Mouse (Mus musculus) heart, postnatal 36 days (tissue): ENCODE measurements at regions not wholly inside any gene's neighbourhood (a gene's known extent, or its start where the extent isn't known, plus 50 kb on each side); places are given as distances from the start of the nearest gene placed in this dataset.

Experiments
- DNase-seq, 2 experiments: peaks; one replicate each; pipeline ENCODE4 v3.0.0; 2021 to 2022
- intact Hi-C: fragments of 180-260 bp; cut with DNase I; formaldehyde crosslinking; loops from one replicate; pipeline ENCODE4 v1.15.1; 2025

- intact Hi-C loops = no loop called here
- DNase-seq = no peak
These were observed 383.6 kb downstream of the Pdcd6ip start for GRCm38 (mm10) chr9:113324489-113324888.

DNA sequence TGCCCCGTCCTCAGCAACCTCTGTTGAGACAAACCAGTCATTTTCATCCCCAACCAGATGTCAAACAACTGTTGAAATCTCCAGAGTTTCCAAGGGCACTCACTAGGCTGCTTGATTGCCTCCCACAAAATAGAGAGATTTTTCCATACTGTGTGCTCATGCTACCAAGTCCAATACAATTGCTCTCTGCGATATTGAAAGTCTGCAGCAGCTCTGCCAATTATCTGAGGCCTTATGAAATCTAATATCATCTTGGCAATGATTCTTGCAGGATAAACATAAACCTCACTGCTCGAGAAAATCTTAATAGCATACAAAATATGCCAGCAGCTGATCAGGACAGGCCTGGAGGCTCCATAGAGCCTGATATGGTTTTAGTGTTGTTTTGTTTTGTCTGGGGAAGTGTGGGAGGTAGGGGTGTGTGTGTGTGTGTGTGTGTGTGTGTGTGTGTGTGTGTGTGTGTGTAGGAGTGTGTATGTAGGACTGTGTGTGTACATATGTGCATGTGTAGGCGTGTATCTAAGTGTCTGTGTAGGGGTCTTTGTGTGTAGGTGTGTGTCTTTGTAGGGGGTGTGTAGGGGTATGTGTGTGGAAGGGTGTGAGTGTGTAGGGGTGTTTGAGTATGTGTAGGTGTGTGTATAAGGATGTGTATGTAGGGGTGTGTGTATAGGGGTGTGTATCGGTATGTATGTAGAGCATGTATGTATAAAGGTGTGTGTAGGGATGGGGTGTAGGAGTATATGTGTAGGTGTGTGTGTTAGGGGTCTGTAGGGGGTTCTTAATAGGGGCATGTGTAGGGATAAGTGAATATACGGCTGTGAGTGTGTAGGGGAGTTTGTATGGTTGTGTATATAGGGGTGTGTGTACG, 398.1 kb downstream of the Pdcd6ip start:
- intact Hi-C loops = no loop called here
- no peak for DNase-seq

DNA sequence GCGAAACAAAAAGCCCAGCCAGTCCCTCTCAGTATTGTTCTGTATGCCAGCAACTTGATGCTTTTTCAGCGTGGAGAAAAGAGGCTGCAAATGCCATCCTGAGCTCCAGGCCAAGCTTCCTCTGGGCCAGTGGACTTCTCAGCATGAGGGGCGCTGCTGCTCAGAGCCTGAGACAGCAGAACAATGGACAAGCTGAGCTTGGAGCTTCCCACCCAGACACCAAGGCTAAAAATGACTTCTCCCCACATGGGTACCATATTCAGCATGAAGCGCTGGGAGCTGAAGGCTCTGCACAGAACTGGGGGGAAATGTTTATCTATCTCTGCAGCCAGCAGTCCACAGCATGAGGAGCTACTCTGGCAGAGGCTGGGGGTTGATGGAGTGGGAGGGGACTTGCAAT, 402.3 kb downstream of the Pdcd6ip start:
- DNase-seq = no peak
- intact Hi-C loops = no loop called here

DNA sequence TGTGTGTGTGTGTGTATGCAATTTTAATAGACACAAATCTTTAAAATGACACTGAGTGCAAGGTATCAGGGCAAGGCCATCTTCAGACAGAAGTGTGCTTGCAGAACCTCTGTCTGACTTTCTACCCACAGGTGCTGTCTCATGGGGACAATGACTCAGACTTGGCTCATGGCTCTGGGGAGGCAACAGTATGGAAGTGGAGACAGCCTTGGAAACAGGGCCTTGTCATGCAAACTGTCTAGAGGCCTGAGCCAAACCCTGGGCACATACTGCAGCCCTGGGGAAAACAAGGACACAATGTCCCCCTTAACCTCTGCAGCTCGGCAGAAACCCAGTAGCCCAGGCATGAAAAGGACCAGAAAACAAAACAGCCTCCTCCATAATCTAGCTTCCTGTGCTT, 405.6 kb downstream of the Pdcd6ip start:
- DNase-seq = no peak
- intact Hi-C loops = no loop called here

GRCm38 (mm10) chr9:113300846-113301245, 407.2 kb downstream of the Pdcd6ip start:
- intact Hi-C loops = no loop called here
- no peak for DNase-seq

DNA sequence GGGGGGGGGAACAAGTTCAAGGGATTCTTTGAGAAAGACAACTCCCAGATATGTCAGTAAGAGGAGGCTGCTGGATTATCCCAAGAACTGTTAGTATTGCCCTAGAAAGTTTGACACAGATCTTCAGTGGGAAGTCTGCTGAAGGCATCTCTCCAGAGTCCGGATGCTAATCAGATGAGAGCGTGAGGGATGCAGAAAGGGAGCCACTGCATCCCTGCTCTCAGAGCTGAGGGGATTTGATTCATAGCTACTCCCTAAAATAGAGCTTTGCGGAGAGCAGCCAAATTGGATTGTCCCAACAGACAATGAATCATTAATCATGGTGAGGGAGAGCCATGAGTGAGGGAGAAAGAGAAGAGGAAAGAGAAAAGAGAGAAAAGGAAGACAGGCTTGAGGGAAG, 408.2 kb downstream of the Pdcd6ip start:
- intact Hi-C loops = no loop called here
- no peak for DNase-seq

DNA sequence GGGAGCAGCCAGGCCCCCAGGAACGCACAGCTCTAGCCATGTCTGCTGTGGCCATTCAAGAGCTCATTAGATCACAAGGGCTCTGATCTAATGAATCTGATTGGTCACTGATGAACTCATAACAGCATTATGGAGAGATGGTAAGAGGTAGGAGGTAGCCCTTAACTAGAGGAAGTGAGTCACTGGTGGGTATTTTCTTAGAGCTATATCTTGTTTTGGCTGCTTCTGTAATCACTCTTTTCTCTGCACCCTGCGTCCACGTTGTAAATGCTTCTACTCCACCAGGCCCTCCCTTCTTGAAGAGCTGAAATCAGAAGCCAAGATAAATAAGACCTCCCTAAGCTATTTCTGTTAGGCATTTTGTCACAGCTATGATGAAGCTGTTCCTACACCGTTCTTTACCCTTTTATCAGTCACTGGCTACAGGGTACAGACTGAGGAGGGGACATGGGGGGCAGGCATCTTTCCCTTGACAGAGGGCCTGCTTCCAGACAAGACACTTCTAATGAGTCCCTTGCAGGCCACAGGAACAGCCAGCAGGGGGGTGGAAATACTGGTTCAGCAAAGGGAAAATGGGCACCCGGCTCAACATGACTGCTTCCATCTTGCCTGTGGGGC, 412.1 kb downstream of the Pdcd6ip start:
- intact Hi-C loops = no loop called here
- DNase-seq = no peak

GRCm38 (mm10) chr9:113287397-113287796, 420.7 kb downstream of the Pdcd6ip start:
- no peak for DNase-seq
- intact Hi-C loops = no loop called here

DNA sequence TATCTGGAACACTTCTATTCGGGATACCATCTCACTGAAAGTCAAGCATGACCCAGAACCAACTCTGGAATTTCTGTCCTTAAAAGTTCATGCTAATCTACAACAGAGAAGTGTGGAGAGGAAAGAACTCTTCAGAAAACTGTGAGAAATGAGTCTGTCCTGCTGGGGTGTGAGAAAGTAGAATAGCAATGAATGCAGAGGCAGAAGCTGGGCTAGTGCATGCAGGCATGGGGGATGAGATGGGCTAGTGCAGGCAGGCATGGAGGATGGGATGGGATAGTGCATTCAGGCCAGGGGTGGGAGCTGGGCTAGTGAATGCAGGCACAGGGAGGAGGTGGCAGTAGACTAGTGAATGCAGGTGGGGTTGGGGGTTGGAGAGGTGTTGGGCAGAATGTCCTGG, 424.8 kb downstream of the Pdcd6ip start:
- intact Hi-C loops = no loop called here
- DNase-seq = no peak

GRCm38 (mm10) chr9:113270595-113270994, 437.5 kb downstream of the Pdcd6ip start:
- intact Hi-C loops = no loop called here
- DNase-seq = no peak

- no peak for DNase-seq
- intact Hi-C loops = no loop called here
These were observed 440.4 kb downstream of the Pdcd6ip start for GRCm38 (mm10) chr9:113267696-113268095.

GRCm38 (mm10) chr9:113263636-113264035, 444.4 kb downstream of the Pdcd6ip start:
- no peak for DNase-seq
- intact Hi-C loops = no loop called here

GRCm38 (mm10) chr9:113260296-113260695, 447.8 kb downstream of the Pdcd6ip start:
- intact Hi-C loops = no loop called here
- no peak for DNase-seq

DNA sequence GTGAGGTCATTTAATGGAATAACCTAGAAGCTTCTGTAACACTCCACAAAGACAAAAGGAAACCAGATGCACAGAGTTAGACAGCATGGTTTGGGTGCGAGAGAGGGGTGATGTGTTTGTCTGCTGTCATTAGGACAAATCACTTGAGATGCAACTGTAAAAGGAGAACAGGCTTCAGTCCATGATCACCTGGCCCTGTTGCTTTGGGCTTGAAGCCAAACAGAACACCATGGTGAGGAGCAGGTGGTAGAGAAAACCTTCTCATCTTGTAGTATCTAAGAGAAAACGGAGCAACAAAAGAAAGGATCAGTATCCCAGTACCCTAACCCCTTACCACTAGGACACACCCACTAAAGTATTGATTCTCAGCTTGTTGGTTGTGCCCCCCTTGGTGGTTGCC, 449.5 kb downstream of the Pdcd6ip start:
- intact Hi-C loops = no loop called here
- DNase-seq = no peak

- intact Hi-C loops = no loop called here
These were observed 459.3 kb downstream of the Pdcd6ip start for GRCm38 (mm10) chr9:113248703-113249274.

GRCm38 (mm10) chr9:113247950-113248349, 460.1 kb downstream of the Pdcd6ip start:
- no peak for DNase-seq
- intact Hi-C loops = no loop called here

More at GRCm38 (mm10) chr9:113248703-113249274, 459.3 kb downstream of the Pdcd6ip start:
- no peak for DNase-seq

DNA sequence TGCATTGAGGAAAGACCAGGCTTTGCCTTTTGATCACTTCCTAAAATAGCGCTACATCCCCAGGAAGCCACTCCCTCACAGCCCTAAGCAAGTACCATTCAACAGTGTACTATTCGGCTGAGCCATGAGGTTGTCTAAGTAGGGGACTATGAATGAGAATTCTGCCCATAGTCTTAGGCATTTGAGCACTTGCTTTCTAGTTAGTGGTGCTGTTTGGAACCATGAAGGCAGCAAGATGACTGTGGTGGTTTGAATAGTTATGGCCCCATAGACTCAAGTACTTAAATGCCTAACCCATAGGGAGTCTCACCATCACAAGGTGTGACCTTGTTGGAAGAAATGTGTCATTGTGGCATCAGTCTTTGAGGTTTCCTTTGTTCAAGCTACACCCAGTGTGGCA, 464.2 kb downstream of the Pdcd6ip start:
- intact Hi-C loops = no loop called here

DNA sequence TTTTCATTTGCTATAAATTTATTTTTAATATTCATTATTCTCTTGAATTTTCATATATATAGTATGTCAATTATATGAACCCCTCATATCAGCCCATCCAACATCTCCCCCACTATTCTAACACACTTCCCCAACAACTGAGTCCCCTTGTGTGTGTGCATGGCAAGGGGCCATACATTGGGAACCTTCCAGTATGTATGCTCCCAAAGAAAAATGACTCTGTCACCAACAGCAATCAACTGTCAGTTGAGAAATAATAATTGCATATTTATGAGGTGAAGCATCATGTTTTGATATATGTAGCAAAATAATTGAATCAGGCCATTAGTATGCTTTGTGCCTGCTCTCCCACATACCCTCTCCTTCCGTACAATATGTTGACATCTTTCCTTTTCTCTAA, 474.7 kb downstream of the Pdcd6ip start:
- intact Hi-C loops = no loop called here
- no peak for DNase-seq

More for the DNA sequence above, 464.2 kb downstream of the Pdcd6ip start:
- no peak for DNase-seq

- intact Hi-C loops = no loop called here
- no peak for DNase-seq
These were observed 478.7 kb downstream of the Pdcd6ip start for GRCm38 (mm10) chr9:113229391-113229790.

DNA sequence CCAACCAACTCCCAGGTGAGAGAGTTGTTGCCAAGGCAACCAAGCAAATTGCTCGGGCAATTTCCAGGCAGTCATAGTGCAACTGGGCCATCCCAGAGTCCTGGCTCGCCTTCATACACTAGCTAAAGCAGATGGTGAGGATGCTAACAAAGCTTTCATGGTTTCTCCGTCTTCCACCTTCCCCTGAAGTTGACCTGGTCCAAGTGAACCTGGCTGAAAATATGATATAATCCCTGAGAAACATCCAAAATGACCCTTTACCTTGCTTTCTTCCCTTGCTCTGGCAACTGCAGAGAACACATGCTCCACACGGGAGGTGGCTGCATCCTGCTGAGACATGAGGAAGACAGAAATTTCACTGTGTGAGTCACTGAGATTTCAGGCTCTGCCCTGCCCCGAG, 494.1 kb downstream of the Pdcd6ip start:
- intact Hi-C loops = no loop called here
- no peak for DNase-seq

GRCm38 (mm10) chr9:113212389-113212788, 495.7 kb downstream of the Pdcd6ip start:
- intact Hi-C loops = no loop called here
- no peak for DNase-seq

DNA sequence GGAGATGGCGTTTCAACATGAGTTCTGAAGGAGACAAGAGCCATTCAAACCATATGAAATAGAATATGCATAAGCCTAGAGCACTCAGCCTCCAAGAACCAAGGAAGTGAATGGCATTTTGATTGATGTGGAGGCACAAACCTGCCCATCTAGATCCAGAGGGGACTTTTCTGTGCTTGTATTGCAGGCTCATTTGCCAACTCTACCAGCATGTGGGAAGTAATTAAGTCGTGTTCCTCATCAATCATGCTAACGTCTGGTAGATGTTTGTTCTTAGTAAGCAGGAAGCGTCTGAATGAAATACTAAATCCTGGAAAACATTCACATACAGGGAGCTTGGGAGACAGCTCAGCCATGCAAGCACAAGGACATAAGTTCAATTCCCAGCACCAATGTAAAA, 499.9 kb downstream of the Pdcd6ip start:
- DNase-seq = no peak
- intact Hi-C loops = no loop called here
